Mouse (Mus musculus) midbrain, embryonic 15.5 days (tissue): ENCODE measurements at regions not wholly inside any gene's neighbourhood (a gene's known extent, or its start where the extent isn't known, plus 50 kb on each side); places are given as distances from the start of the nearest gene placed in this dataset.

Experiments
- ATAC-seq: fragments of 200-750 bp; cut with Nextera tagmentation; replicated peaks from 2 replicates; pipeline ENCODE4 v1.8.0; 2017; ENCODE audit warnings: moderate TSS enrichment
- H3K27ac ChIP-seq: fragments of 300-500 bp; sonication (generic); 2 replicates; pipeline ENCODE4 v1.5.1; 2015; ENCODE audit warnings: mild to moderate bottlenecking, inconsistent platforms
- H3K27me3 ChIP-seq: fragments of 300-500 bp; sonication (generic); replicated peaks from 2 replicates; pipeline ENCODE4 v1.6.1; 2015; ENCODE audit warnings: inconsistent platforms
- H3K36me3 ChIP-seq: fragments of 300-500 bp; sonication (generic); replicated peaks from 2 replicates; pipeline ENCODE4 v1.6.1; 2015; ENCODE audit warnings: inconsistent platforms
- H3K4me1 ChIP-seq: fragments of 300-500 bp; sonication (generic); 2 replicates; pipeline ENCODE4 v1.6.1; 2015; ENCODE audit warnings: inconsistent platforms
- H3K4me2 ChIP-seq: fragments of 300-500 bp; sonication (generic); 2 replicates; pipeline ENCODE4 v1.6.1; 2015; ENCODE audit warnings: inconsistent platforms, mild to moderate bottlenecking, moderate library complexity
- H3K4me3 ChIP-seq: fragments of 300-500 bp; sonication (generic); 2 replicates; pipeline ENCODE4 v1.5.1; 2015; ENCODE audit warnings: mild to moderate bottlenecking, inconsistent platforms
- H3K9ac ChIP-seq: fragments of 300-500 bp; sonication (generic); 2 replicates; pipeline ENCODE4 v1.6.1; 2015; ENCODE audit warnings: mild to moderate bottlenecking, inconsistent platforms
- H3K9me3 ChIP-seq: fragments of 300-500 bp; sonication (generic); 2 replicates; pipeline ENCODE4 v1.6.1; 2016; ENCODE audit warnings: inconsistent platforms
- WGBS: fragments of 180-500 bp; shearing (Covaris S2); methylation state at CpG from one replicate; pipeline ENCODE4 v1.1.7; 2015; ENCODE audit warnings: mixed read lengths; 5-methylcytosine and 5-hydroxymethylcytosine counted together

- Histone ChIP-seq H3K4me2 (no peak overlapping the region), H3K9me3 (no peaks in the 10 kb centered on the region), H3K4me3 (no peak overlapping the region), H3K27ac (no peak overlapping the region), H3K9ac (no peak overlapping the region), H3K27me3 (no peaks in the 10 kb centered on the region), H3K36me3 (no peaks in the 10 kb centered on the region), H3K4me1 (no peaks in the 10 kb centered on the region)
- no peak for ATAC-seq
- WGBS, result 56% methylated on average over 1 of the region's 1 CpGs
Observed at GRCm38 (mm10) chr3:125155319-125155718, 248.6 kb upstream of the Ndst4 start.

- H3K4me2 ChIP-seq, result no peak overlapping the region
- 88% methylated on average over 5 of the region's 5 CpGs for WGBS
- ATAC-seq, result no peak
- no peak overlapping the region for H3K9ac ChIP-seq
- H3K27me3 ChIP-seq, result no peaks in the 10 kb centered on the region
- no peaks in the 10 kb centered on the region for H3K4me1 ChIP-seq
- no peaks in the 10 kb centered on the region for H3K9me3 ChIP-seq
- H3K4me3 ChIP-seq, result no peak overlapping the region
- no peak overlapping the region for H3K27ac ChIP-seq
- H3K36me3 ChIP-seq, result no peaks in the 10 kb centered on the region
Observed at GRCm38 (mm10) chr3:125159763-125160162, 244.1 kb upstream of the Ndst4 start.

- Histone ChIP-seq H3K27ac (no peak overlapping the region), H3K4me2 (no peak overlapping the region), H3K9ac (no peak overlapping the region), H3K4me1 (no peaks in the 10 kb centered on the region), H3K36me3 (no peaks in the 10 kb centered on the region), H3K4me3 (no peak overlapping the region), H3K9me3 (no peaks in the 10 kb centered on the region), H3K27me3 (no peaks in the 10 kb centered on the region)
- ATAC-seq, result peak; percentile 74; the same call in 1 of the 2 replicates
Observed at GRCm38 (mm10) chr3:125190571-125190970, 213.3 kb upstream of the Ndst4 start.

GRCm38 (mm10) chr3:125220913-125221312 is 183.0 kb upstream of the Ndst4 start:
- H3K9me3 ChIP-seq, result no peaks in the 10 kb centered on the region
- no peaks in the 10 kb centered on the region for H3K36me3 ChIP-seq
- H3K27ac ChIP-seq, result no peak overlapping the region
- no peak overlapping the region for H3K4me3 ChIP-seq
- no peak for ATAC-seq
- H3K27me3 ChIP-seq, result no peaks in the 10 kb centered on the region
- H3K4me1 ChIP-seq, result no peaks in the 10 kb centered on the region
- H3K4me2 ChIP-seq, result no peak overlapping the region
- no peak overlapping the region for H3K9ac ChIP-seq
- WGBS, result 91% methylated on average over 2 of the region's 2 CpGs

GRCm38 (mm10) chr3:125251124-125251523 is 152.8 kb upstream of the Ndst4 start:
- Histone ChIP-seq H3K4me2 (no peak overlapping the region), H3K36me3 (no peaks in the 10 kb centered on the region), H3K27ac (no peak overlapping the region), H3K27me3 (no peaks in the 10 kb centered on the region), H3K9me3 (no peaks in the 10 kb centered on the region), H3K9ac (no peak overlapping the region), H3K4me3 (no peak overlapping the region), H3K4me1 (no peaks in the 10 kb centered on the region)
- ATAC-seq, result no peak
- WGBS, result 84% methylated on average over 3 of the region's 3 CpGs

- 48% methylated on average over 2 of the region's 2 CpGs for WGBS
Observed at GRCm38 (mm10) chr3:125260909-125261308, 143.0 kb upstream of the Ndst4 start.

GRCm38 (mm10) chr3:125270695-125271094 is 133.2 kb upstream of the Ndst4 start:
- H3K36me3 ChIP-seq, result no peaks in the 10 kb centered on the region
- H3K9ac ChIP-seq, result no peak overlapping the region
- H3K4me2 ChIP-seq, result no peak overlapping the region
- no peaks in the 10 kb centered on the region for H3K9me3 ChIP-seq
- no peaks in the 10 kb centered on the region for H3K27me3 ChIP-seq
- 71% methylated on average over 5 of the region's 5 CpGs for WGBS
- H3K27ac ChIP-seq, result 0 out of 2 replicates have a peak overlapping the region, but pooled peaks have one; percentile 5
- no peak overlapping the region for H3K4me3 ChIP-seq
- no peaks in the 10 kb centered on the region for H3K4me1 ChIP-seq
- peak; percentile 48; the same call in 1 of the 2 replicates for ATAC-seq

More at GRCm38 (mm10) chr3:125260909-125261308, 143.0 kb upstream of the Ndst4 start:
- Histone ChIP-seq H3K27me3 (no peaks in the 10 kb centered on the region), H3K4me3 (no peak overlapping the region), H3K4me2 (no peak overlapping the region), H3K36me3 (no peaks in the 10 kb centered on the region), H3K9ac (no peak overlapping the region), H3K27ac (no peak overlapping the region), H3K4me1 (no peaks in the 10 kb centered on the region), H3K9me3 (no peaks in the 10 kb centered on the region)
- no peak for ATAC-seq

GRCm38 (mm10) chr3:125271215-125271614 is 132.7 kb upstream of the Ndst4 start:
- H3K4me2 ChIP-seq, result no peak overlapping the region
- WGBS, result 11% methylated on average over 2 of the region's 2 CpGs
- H3K9ac ChIP-seq, result no peak overlapping the region
- no peaks in the 10 kb centered on the region for H3K36me3 ChIP-seq
- no peak overlapping the region for H3K4me3 ChIP-seq
- peak; percentile 73 for ATAC-seq
- H3K9me3 ChIP-seq, result no peaks in the 10 kb centered on the region
- H3K27ac ChIP-seq, result 0 out of 2 replicates have a peak overlapping the region, but pooled peaks have one; percentile 5
- H3K27me3 ChIP-seq, result no peaks in the 10 kb centered on the region
- no peaks in the 10 kb centered on the region for H3K4me1 ChIP-seq

GRCm38 (mm10) chr3:125278605-125279004 is 125.3 kb upstream of the Ndst4 start:
- Histone ChIP-seq H3K27ac (no peak overlapping the region), H3K4me3 (no peak overlapping the region), H3K27me3 (no peaks in the 10 kb centered on the region), H3K4me1 (no peaks in the 10 kb centered on the region), H3K36me3 (no peaks in the 10 kb centered on the region), H3K9ac (no peak overlapping the region), H3K9me3 (no peaks in the 10 kb centered on the region), H3K4me2 (no peak overlapping the region)
- no peak for ATAC-seq

GRCm38 (mm10) chr3:125279007-125279406 is 124.9 kb upstream of the Ndst4 start:
- ATAC-seq, result no peak
- Histone ChIP-seq H3K4me2 (no peak overlapping the region), H3K9ac (no peak overlapping the region), H3K4me3 (no peak overlapping the region), H3K27me3 (no peaks in the 10 kb centered on the region), H3K27ac (no peak overlapping the region), H3K9me3 (no peaks in the 10 kb centered on the region), H3K36me3 (no peaks in the 10 kb centered on the region), H3K4me1 (no peaks in the 10 kb centered on the region)
- WGBS, result 89% methylated on average over 2 of the region's 2 CpGs

- Histone ChIP-seq H3K9ac (no peak overlapping the region), H3K9me3 (no peaks in the 10 kb centered on the region), H3K27ac (no peak overlapping the region), H3K4me3 (no peak overlapping the region), H3K4me1 (no peaks in the 10 kb centered on the region), H3K4me2 (no peak overlapping the region), H3K27me3 (no peaks in the 10 kb centered on the region), H3K36me3 (no peaks in the 10 kb centered on the region)
- no peak for ATAC-seq
Observed at GRCm38 (mm10) chr3:125279610-125280009, 124.3 kb upstream of the Ndst4 start.

GRCm38 (mm10) chr3:125288598-125288997 is 115.3 kb upstream of the Ndst4 start:
- no peak for ATAC-seq
- Histone ChIP-seq H3K27ac (no peak overlapping the region), H3K4me1 (peaks cover 3% of the 10 kb centered on the region; the same call in 1 of the 2 replicates), H3K36me3 (no peaks in the 10 kb centered on the region), H3K9ac (no peak overlapping the region), H3K9me3 (no peaks in the 10 kb centered on the region), H3K4me2 (no peak overlapping the region), H3K27me3 (no peaks in the 10 kb centered on the region), H3K4me3 (no peak overlapping the region)
- WGBS, result 63% methylated on average over 1 of the region's 1 CpGs

GRCm38 (mm10) chr3:125289355-125289933 is 114.4 kb upstream of the Ndst4 start:
- Histone ChIP-seq H3K36me3 (no peaks in the 10 kb centered on the region), H3K4me2 (no peak overlapping the region), H3K27me3 (no peaks in the 10 kb centered on the region), H3K9ac (no peak overlapping the region), H3K27ac (no peak overlapping the region), H3K4me1 (peaks cover 3% of the 10 kb centered on the region; the same call in 1 of the 2 replicates), H3K4me3 (no peak overlapping the region), H3K9me3 (no peaks in the 10 kb centered on the region)
- peak; percentile 90 for ATAC-seq
- 16% methylated on average over 3 of the region's 3 CpGs for WGBS
